Mouse (Mus musculus) kidney, adult 2 months (tissue): ENCODE measurements around the gene Fam114a1.

Experiments
- CTCF ChIP-seq: fragments of 200-500 bp; conservative IDR thresholded peaks from 2 replicates; pipeline ENCODE4 v1.5.1; 2011; ENCODE audit warnings: low read depth, mild to moderate bottlenecking, control low read depth, low read length, moderate library complexity, mixed read lengths; ENCODE audit not compliant: insufficient read depth, insufficient read length
- POLR2A ChIP-seq: fragments of 200-500 bp; IDR thresholded peaks from one replicate; pipeline ENCODE4 v1.6.1; 2011; ENCODE audit warnings: low read depth, low read length, control low read depth

DNA sequence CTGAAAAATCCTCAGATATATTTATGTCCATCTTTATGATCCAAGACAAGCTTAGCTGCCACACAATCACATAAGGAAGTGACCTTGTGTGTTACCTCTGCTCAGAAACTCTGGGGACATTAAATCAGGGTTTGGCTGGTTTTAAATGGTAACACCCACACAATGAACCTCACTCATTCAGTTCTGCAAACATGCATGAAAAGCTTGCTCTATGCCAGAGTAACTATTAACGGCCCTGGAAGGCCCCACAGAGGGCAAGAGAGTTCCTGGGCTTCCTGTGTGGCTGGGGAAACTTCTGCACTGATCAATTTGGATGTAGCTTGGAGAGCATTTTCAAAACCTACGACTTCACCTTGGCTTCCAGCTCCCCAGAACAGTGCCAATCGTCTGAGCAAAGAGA, 37.7 kb upstream of the Fam114a1 start:
- TF ChIP-seq CTCF (no peak), POLR2A (no peak)
